Mouse (Mus musculus) forebrain, embryonic 15.5 days (tissue): ENCODE measurements around the gene Hes7. TPM values are rescaled to one million over a fixed set of nuclear protein-coding genes. Genes with fewer than 3 reads are reported as not detected.

Experiments used
- ATAC-seq: fragments of 200-750 bp; cut with Nextera tagmentation; replicated peaks from 2 replicates; pipeline ENCODE4 v1.8.0; 2017; ENCODE audit warnings: mild to moderate bottlenecking, moderate TSS enrichment, moderate library complexity
- H3K27ac ChIP-seq: fragments of 300-500 bp; sonication (generic); replicated peaks from 2 replicates; pipeline ENCODE4 v1.5.1; 2015; ENCODE audit warnings: mild to moderate bottlenecking, inconsistent platforms
- H3K27me3 ChIP-seq: fragments of 300-500 bp; sonication (generic); 2 replicates; pipeline ENCODE4 v1.6.1; 2015; ENCODE audit warnings: inconsistent platforms
- H3K36me3 ChIP-seq: fragments of 300-500 bp; sonication (generic); 2 replicates; pipeline ENCODE4 v1.6.1; 2015; ENCODE audit warnings: mild to moderate bottlenecking, inconsistent platforms
- H3K4me1 ChIP-seq: fragments of 300-500 bp; sonication (generic); 2 replicates; pipeline ENCODE4 v1.6.1; 2015; ENCODE audit warnings: inconsistent platforms
- H3K4me2 ChIP-seq: fragments of 300-500 bp; sonication (generic); replicated peaks from 2 replicates; pipeline ENCODE4 v1.6.1; 2015; ENCODE audit warnings: mild to moderate bottlenecking, inconsistent platforms
- H3K4me3 ChIP-seq: fragments of 300-500 bp; sonication (generic); 2 replicates; pipeline ENCODE4 v1.5.1; 2015; ENCODE audit warnings: mild to moderate bottlenecking, inconsistent platforms
- H3K9ac ChIP-seq: fragments of 300-500 bp; sonication (generic); replicated peaks from 2 replicates; pipeline ENCODE4 v1.6.1; 2015; ENCODE audit warnings: mild to moderate bottlenecking, inconsistent platforms
- H3K9me3 ChIP-seq: fragments of 300-500 bp; sonication (generic); 2 replicates; pipeline ENCODE4 v1.6.1; 2016; ENCODE audit warnings: inconsistent platforms
- WGBS: fragments of 180-500 bp; shearing (Covaris S2); methylation state at CpG from one replicate; pipeline ENCODE4 v1.1.7; 2015; ENCODE audit warnings: mixed read lengths; 5-methylcytosine and 5-hydroxymethylcytosine counted together
- polyA plus RNA-seq: library from polyadenylated mRNA; unstranded; fragments of >200 nt; fragmentation: Nextera tagmentation; extraction: Ambion mirVana; gene quantifications from 2 replicates; pipeline ENCODE4 v1.2.1, GENCODE M21; 2015

Gene Hes7
- polyA plus RNA-seq, 1 experiment from 2014 or later, result 0.42 TPM

GRCm38 (mm10) chr11:69078041-69078440 lies 42.2 kb upstream of the Hes7 start:
- 89% methylated on average over 6 of the region's 6 CpGs for WGBS
- H3K9ac ChIP-seq, result no peak overlapping the region
- no peaks in the 10 kb centered on the region for H3K9me3 ChIP-seq
- H3K27me3 ChIP-seq, result no peaks in the 10 kb centered on the region
- ATAC-seq, result no peak
- H3K27ac ChIP-seq, result no peak overlapping the region
- peaks cover 11% of the 10 kb centered on the region for H3K4me1 ChIP-seq
- H3K36me3 ChIP-seq, result no peaks in the 10 kb centered on the region
- no peak overlapping the region for H3K4me2 ChIP-seq
- no peak overlapping the region for H3K4me3 ChIP-seq

DNA sequence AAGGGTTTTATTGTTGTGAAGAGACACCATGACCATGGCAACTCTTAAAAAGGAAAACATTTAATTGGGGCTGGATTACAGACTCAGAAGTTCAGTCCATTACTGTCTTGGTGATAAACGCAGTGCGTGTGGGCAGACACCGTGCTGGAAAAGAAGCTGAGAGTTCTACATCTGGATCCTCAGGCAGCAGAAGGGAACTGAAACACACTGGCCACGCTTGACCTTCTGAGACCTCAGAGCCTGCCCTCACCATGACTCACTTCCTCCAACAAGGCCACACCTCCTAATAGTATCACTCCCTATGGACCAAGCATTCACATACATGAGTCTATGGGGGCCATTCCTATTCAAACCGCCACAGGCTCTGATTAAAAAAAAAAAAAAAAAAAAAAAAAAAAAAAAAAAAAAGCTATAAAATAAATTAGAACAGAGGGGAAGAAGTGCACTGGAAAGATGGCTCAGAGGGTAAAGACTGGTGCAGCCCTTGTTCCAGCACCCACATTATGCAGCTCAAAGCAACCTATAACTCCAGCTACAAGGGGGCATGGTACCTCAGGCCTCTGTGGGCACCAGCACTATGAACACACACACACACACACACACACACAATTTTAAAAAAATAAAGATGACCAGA lies 41.3 kb upstream of the Hes7 start:
- Histone ChIP-seq H3K4me2 (no peak overlapping the region), H3K4me1 (peaks cover 5% of the 10 kb centered on the region), H3K4me3 (no peak overlapping the region), H3K9ac (no peak overlapping the region), H3K27ac (no peak overlapping the region), H3K9me3 (no peaks in the 10 kb centered on the region), H3K36me3 (no peaks in the 10 kb centered on the region), H3K27me3 (no peaks in the 10 kb centered on the region)
- ATAC-seq, result no peak
- WGBS, result 78% methylated on average over 5 of the region's 5 CpGs

GRCm38 (mm10) chr11:69080102-69080854 lies 39.9 kb upstream of the Hes7 start:
- H3K27me3 ChIP-seq, result no peaks in the 10 kb centered on the region
- no peak overlapping the region for H3K27ac ChIP-seq
- 82% methylated on average over 15 of the region's 15 CpGs for WGBS
- no peak overlapping the region for H3K9ac ChIP-seq
- no peaks in the 10 kb centered on the region for H3K9me3 ChIP-seq
- no peak overlapping the region for H3K4me3 ChIP-seq
- H3K4me2 ChIP-seq, result no peak overlapping the region
- H3K4me1 ChIP-seq, result no peaks in the 10 kb centered on the region
- no peak for ATAC-seq
- no peaks in the 10 kb centered on the region for H3K36me3 ChIP-seq

GRCm38 (mm10) chr11:69080855-69081222 lies 39.4 kb upstream of the Hes7 start:
- 87% methylated on average over 8 of the region's 8 CpGs for WGBS
- no peaks in the 10 kb centered on the region for H3K27me3 ChIP-seq
- no peak overlapping the region for H3K9ac ChIP-seq
- no peaks in the 10 kb centered on the region for H3K4me1 ChIP-seq
- H3K36me3 ChIP-seq, result no peaks in the 10 kb centered on the region
- no peak overlapping the region for H3K4me2 ChIP-seq
- H3K9me3 ChIP-seq, result no peaks in the 10 kb centered on the region
- no peak overlapping the region for H3K27ac ChIP-seq
- H3K4me3 ChIP-seq, result no peak overlapping the region
- ATAC-seq, result no peak

DNA sequence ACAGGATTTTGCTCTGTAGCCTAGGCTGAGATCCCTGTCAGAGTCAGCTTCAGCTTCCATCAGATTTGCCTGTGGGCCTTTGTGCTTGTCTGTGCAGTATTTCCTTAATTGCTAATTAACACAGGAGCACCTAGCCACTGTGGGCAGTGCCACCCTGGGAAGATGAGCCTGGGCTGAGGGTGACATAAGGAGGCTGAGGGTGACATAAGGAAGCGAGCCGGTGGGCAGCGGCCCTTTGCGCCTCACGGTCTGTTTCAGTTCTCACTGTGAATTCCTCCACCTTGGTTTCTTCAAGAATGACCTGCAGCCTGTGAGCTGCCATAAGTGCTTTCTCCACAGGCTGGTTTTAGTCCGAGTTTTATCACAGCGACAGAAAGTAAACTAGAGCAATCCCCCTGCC lies 38.6 kb upstream of the Hes7 start:
- no peak overlapping the region for H3K27ac ChIP-seq
- no peak overlapping the region for H3K4me2 ChIP-seq

GRCm38 (mm10) chr11:69085608-69086007 lies 34.6 kb upstream of the Hes7 start:
- Histone ChIP-seq H3K27me3 (no peaks in the 10 kb centered on the region), H3K4me1 (peaks cover 20% of the 10 kb centered on the region), H3K27ac (no peak overlapping the region), H3K9me3 (no peaks in the 10 kb centered on the region), H3K36me3 (no peaks in the 10 kb centered on the region), H3K9ac (no peak overlapping the region), H3K4me2 (no peak overlapping the region), H3K4me3 (no peak overlapping the region)
- no peak for ATAC-seq
- WGBS, result 64% methylated on average over 6 of the region's 6 CpGs

More for the DNA sequence above, 38.6 kb upstream of the Hes7 start:
- Histone ChIP-seq H3K9ac (no peak overlapping the region), H3K4me3 (no peak overlapping the region), H3K4me1 (no peaks in the 10 kb centered on the region), H3K27me3 (no peaks in the 10 kb centered on the region), H3K9me3 (no peaks in the 10 kb centered on the region), H3K36me3 (no peaks in the 10 kb centered on the region)
- no peak for ATAC-seq
- WGBS, result 86% methylated on average over 7 of the region's 7 CpGs

DNA sequence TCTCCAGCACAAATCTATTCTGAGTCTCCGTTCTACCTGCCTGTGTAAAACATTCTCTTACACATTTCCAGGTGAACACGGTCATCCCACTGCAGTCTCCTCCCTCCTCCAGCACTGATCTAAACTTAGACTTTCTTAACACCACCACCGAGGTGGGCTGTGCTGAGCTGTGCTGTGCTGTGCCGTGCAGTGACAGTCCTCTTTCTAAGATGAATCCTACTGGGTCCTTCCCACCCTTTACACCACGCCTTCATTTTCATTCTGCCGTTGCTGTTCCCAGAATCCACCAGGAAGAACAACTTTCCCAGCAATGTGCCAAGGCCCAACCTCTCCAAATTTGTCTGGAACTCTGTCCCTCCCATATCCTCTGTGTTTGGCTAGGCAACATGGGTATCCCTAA lies 33.8 kb upstream of the Hes7 start:
- H3K9me3 ChIP-seq, result no peaks in the 10 kb centered on the region
- peaks cover 27% of the 10 kb centered on the region for H3K4me1 ChIP-seq
- no peak overlapping the region for H3K9ac ChIP-seq
- H3K4me3 ChIP-seq, result no peak overlapping the region
- no peak overlapping the region for H3K27ac ChIP-seq
- ATAC-seq, result no peak
- H3K4me2 ChIP-seq, result no peak overlapping the region
- 68% methylated on average over 6 of the region's 6 CpGs for WGBS
- no peaks in the 10 kb centered on the region for H3K27me3 ChIP-seq
- H3K36me3 ChIP-seq, result peaks cover 2% of the 10 kb centered on the region; the same call in 1 of the 2 replicates

GRCm38 (mm10) chr11:69087082-69087481 lies 33.1 kb upstream of the Hes7 start:
- no peaks in the 10 kb centered on the region for H3K27me3 ChIP-seq
- H3K4me3 ChIP-seq, result no peak overlapping the region
- no peak overlapping the region for H3K9ac ChIP-seq
- no peak overlapping the region for H3K4me2 ChIP-seq
- WGBS, result 35% methylated on average over 4 of the region's 4 CpGs
- H3K9me3 ChIP-seq, result no peaks in the 10 kb centered on the region
- ATAC-seq, result no peak
- peaks cover 31% of the 10 kb centered on the region for H3K4me1 ChIP-seq
- peaks cover 9% of the 10 kb centered on the region; the same call in 1 of the 2 replicates for H3K36me3 ChIP-seq
- H3K27ac ChIP-seq, result no peak overlapping the region

DNA sequence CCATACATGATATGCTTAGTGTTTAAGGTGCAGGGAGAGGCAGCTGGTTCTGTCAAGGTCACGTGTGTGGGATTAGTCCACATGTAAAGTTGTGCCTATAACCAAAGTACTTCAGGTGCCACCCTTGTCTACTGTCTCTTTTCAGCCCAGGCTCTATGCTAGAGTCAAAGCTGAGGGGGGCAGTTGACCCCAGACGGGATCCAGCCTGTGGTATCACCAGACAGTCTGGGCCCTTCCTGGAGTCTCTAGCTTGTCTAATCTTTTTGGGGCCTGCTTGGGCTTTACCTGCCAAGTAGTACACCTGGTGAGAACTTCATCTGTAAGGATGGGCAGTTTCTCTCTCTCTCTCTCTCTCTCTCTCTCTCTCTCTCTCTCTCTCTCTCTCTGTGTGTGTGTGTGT lies 32.6 kb upstream of the Hes7 start:
- H3K36me3 ChIP-seq, result peaks cover 10% of the 10 kb centered on the region; the same call in 1 of the 2 replicates
- 67% methylated on average over 2 of the region's 2 CpGs for WGBS
- no peak overlapping the region; the same call in 1 of the 2 replicates for H3K4me3 ChIP-seq
- no peaks in the 10 kb centered on the region for H3K27me3 ChIP-seq
- ATAC-seq, result no peak
- peak overlapping the region; percentile 100; the same call in 1 of the 2 replicates for H3K9ac ChIP-seq
- no peak overlapping the region; the same call in 1 of the 2 replicates for H3K4me2 ChIP-seq
- H3K9me3 ChIP-seq, result no peaks in the 10 kb centered on the region
- peak overlapping the region; percentile 94 for H3K27ac ChIP-seq
- peaks cover 31% of the 10 kb centered on the region for H3K4me1 ChIP-seq

- H3K4me1 ChIP-seq, result peaks cover 31% of the 10 kb centered on the region
- H3K4me3 ChIP-seq, result peak within 1 kb of the TSS; percentile 95
- H3K27me3 ChIP-seq, result no peaks in the 10 kb centered on the region
- peak within 1 kb of the TSS; percentile 94 for H3K27ac ChIP-seq
- peak within 1 kb of the TSS; percentile 100 for H3K9ac ChIP-seq
- H3K4me2 ChIP-seq, result peak within 1 kb of the TSS; percentile 84
- peaks cover 10% of the 10 kb centered on the region; the same call in 1 of the 2 replicates for H3K36me3 ChIP-seq
- H3K9me3 ChIP-seq, result no peaks in the 10 kb centered on the region
- WGBS, result under 1% methylated on average over 67 of the region's 67 CpGs
- ATAC-seq, result peak; percentile 88
These were observed 31.9 kb upstream of the Hes7 start, which contains the start of gene Vamp2 for GRCm38 (mm10) chr11:69088103-69088855. Gene Vamp2, plus strand, starts transcription at chr11:69088490.

- peaks cover 34% of the 10 kb centered on the region for H3K4me1 ChIP-seq
- 10% methylated on average over 25 of the region's 25 CpGs for WGBS
- peak overlapping the region; percentile 84 for H3K4me2 ChIP-seq
- peak overlapping the region; percentile 95 for H3K4me3 ChIP-seq
- H3K9me3 ChIP-seq, result no peaks in the 10 kb centered on the region
- peaks cover 10% of the 10 kb centered on the region; the same call in 1 of the 2 replicates for H3K36me3 ChIP-seq
- no peaks in the 10 kb centered on the region for H3K27me3 ChIP-seq
- H3K27ac ChIP-seq, result peak overlapping the region; percentile 94
- ATAC-seq, result peak; percentile 30; the same call in 1 of the 2 replicates
- H3K9ac ChIP-seq, result peak overlapping the region; percentile 100
These were observed 31.2 kb upstream of the Hes7 start for GRCm38 (mm10) chr11:69088856-69089615.
